Mouse (Mus musculus) lung, embryonic 14.5 days (tissue): ENCODE results near the gene Aqp2. TPM values are rescaled to one million over a fixed set of nuclear protein-coding genes. Genes with fewer than 3 reads are reported as not detected.

Experiments used
- ATAC-seq: fragments of 200-750 bp; cut with Nextera tagmentation; 2 replicates; pipeline ENCODE4 v1.8.0; 2017; ENCODE audit warnings: mild to moderate bottlenecking, moderate TSS enrichment, moderate library complexity; ENCODE audit not compliant: insufficient read depth
- DNase-seq: peaks from one replicate; pipeline ENCODE4 v3.0.0-alpha.2; 2015
- H3K27ac ChIP-seq: fragments of 300-500 bp; sonication (generic); 2 replicates; pipeline ENCODE4 v1.5.1; 2014; ENCODE audit warnings: low read depth, mild to moderate bottlenecking, moderate library complexity
- H3K27me3 ChIP-seq: fragments of 300-500 bp; sonication (generic); 2 replicates; pipeline ENCODE4 v1.6.1; 2014; ENCODE audit warnings: low read length, control low read depth; ENCODE audit not compliant: insufficient read depth
- H3K36me3 ChIP-seq: fragments of 300-500 bp; sonication (generic); 2 replicates; pipeline ENCODE4 v1.6.1; 2014; ENCODE audit warnings: control low read depth; ENCODE audit not compliant: insufficient read depth
- H3K4me1 ChIP-seq: fragments of 300-500 bp; sonication (generic); 2 replicates; pipeline ENCODE4 v1.6.1; 2014; ENCODE audit warnings: antibody characterized with exemption, control low read depth; ENCODE audit not compliant: insufficient read depth
- H3K4me2 ChIP-seq: fragments of 300-500 bp; sonication (generic); 2 replicates; pipeline ENCODE4 v1.6.1; 2014; ENCODE audit warnings: mild to moderate bottlenecking
- H3K4me3 ChIP-seq: fragments of 300-500 bp; sonication (generic); 2 replicates; pipeline ENCODE4 v1.5.1; 2014; ENCODE audit warnings: low read depth, low read length
- H3K9ac ChIP-seq: fragments of 300-500 bp; sonication (generic); 2 replicates; pipeline ENCODE4 v1.6.1; 2014
- H3K9me3 ChIP-seq: fragments of 300-500 bp; sonication (generic); 2 replicates; pipeline ENCODE4 v1.6.1; 2016; ENCODE audit warnings: low read depth, low read length, control low read depth
- CTCF ChIP-seq: IDR thresholded peaks from 2 replicates; pipeline ENCODE4 v1.5.1; 2016; ENCODE audit warnings: antibody characterized with exemption, low read depth
- WGBS: fragments of 180-500 bp; shearing (Covaris S2); extraction: QIAGEN DNeasy Blood & Tissue Kit; methylation state at CpG from one replicate; pipeline ENCODE4 v1.1.7; 2014; 5-methylcytosine and 5-hydroxymethylcytosine counted together
- polyA plus RNA-seq: library from polyadenylated mRNA; unstranded; fragments of >200 nt; fragmentation: Nextera tagmentation; extraction: Ambion mirVana; gene quantifications from 2 replicates; pipeline ENCODE4 v1.2.1, GENCODE M21; 2014

The Aqp2 gene
- polyA plus RNA-seq, 1 experiment from 2014 or later = not detected

DNA sequence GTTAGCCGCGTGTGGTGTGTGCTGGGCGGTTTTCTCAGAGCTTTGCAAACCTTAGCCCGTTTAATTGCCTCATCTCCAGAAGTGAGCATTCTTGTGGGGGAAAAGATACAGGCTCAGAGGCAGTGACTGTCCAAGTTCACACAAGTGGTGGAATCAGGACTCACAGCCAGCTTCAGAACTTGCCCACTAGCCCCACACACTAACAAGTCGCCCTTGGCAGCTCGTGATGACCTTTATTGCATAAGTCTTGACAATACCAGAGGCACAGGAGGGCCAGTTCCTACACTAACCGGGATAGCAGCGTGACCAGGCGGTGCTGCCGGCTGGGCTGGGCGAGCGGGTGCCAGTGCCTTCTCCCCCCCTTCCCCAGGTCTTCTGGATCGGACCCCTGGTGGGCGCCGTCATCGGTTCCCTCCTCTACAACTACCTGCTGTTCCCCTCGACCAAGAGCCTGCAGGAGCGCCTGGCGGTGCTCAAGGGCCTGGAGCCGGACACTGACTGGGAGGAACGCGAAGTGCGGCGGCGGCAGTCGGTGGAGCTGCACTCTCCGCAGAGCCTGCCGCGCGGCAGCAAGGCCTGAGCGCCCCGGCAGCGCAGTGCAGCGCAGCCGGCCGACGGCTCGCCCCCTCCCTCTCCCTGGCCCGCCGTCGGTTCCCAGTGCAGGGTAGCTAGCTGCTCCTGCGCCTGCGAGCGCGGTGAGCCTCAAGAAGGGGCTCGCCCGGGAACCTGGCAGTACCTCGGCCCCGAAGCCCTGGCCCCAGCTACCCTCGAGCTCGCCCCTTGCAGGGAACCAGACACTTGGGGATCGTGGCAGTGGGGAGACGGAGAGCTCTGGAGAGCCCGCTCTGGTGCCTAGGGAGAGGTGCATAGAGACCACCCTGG lies 4.8 kb downstream of the Aqp2 start:
- peak overlapping the region; percentile 58 for H3K4me2 ChIP-seq
- H3K27ac ChIP-seq = no peak overlapping the region

DNA sequence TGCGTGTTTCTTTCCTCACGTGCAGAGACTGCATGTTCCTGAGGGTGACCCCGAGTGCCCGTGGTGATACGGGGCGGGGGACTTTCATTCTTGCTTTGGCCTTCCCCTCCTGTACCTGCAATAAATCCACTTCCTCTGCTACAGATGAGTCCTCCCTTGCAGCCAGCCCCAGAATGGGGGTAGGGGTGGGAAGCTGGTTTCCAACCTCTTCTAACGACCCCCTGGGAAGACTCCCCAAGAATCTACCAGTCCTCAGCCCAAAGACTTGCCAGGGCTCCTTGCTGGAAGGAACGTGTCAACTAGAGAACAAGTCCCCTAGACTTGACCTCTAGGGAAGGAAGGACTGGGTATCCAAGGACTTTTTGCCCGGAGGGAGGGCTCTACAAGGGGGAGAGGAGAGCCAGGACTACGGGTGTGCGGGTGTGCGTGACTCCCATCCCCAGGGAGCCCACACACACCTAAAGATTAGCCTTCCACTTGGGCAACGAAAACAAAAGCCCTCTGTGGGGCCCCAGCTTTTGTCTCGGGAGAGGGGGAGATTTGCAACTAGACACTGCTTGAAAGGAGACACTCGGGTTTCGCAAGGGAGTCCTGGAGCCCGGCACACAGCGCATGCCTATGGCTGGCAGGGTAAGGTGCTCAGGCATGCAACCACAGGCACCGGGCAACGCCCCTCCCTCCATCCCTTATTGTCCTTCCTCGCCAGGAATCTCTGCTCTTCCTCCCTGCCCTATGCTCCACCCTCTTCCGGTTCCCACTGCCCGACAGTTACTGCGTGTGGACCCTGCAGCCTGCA lies 5.8 kb downstream of the Aqp2 start:
- peaks cover 93% of the 10 kb centered on the region for H3K27me3 ChIP-seq
- DNase-seq = peak; percentile 56
- WGBS = 2% methylated on average over 24 of the region's 24 CpGs
- no peak overlapping the region for H3K27ac ChIP-seq
- H3K9ac ChIP-seq = no peak overlapping the region
- no peaks in the 10 kb centered on the region for H3K36me3 ChIP-seq
- H3K4me3 ChIP-seq = peak overlapping the region; percentile 29; the same call in 1 of the 2 replicates
- no peaks in the 10 kb centered on the region for H3K9me3 ChIP-seq
- TF ChIP-seq CTCF = no peak
- H3K4me2 ChIP-seq = peak overlapping the region; percentile 58
- peaks cover 3% of the 10 kb centered on the region; the same call in 1 of the 2 replicates for H3K4me1 ChIP-seq
- peak; percentile 52; the same call in 1 of the 2 replicates for ATAC-seq

More for the DNA sequence above, 4.8 kb downstream of the Aqp2 start:
- 0 out of 2 replicates have a peak, but pooled peaks cover 3% of the 10 kb centered on the region for H3K4me1 ChIP-seq
- peaks cover 84% of the 10 kb centered on the region for H3K27me3 ChIP-seq
- H3K36me3 ChIP-seq = no peaks in the 10 kb centered on the region
- no peak for TF ChIP-seq CTCF
- peak overlapping the region; percentile 29 for H3K4me3 ChIP-seq
- no peaks in the 10 kb centered on the region for H3K9me3 ChIP-seq
- DNase-seq = peak; percentile 75
- peak overlapping the region; percentile 24; the same call in 1 of the 2 replicates for H3K9ac ChIP-seq
- WGBS = 3% methylated on average over 51 of the region's 54 CpGs
- 0 out of 2 replicates have a peak, but pooled peaks have one; percentile 29 for ATAC-seq

DNA sequence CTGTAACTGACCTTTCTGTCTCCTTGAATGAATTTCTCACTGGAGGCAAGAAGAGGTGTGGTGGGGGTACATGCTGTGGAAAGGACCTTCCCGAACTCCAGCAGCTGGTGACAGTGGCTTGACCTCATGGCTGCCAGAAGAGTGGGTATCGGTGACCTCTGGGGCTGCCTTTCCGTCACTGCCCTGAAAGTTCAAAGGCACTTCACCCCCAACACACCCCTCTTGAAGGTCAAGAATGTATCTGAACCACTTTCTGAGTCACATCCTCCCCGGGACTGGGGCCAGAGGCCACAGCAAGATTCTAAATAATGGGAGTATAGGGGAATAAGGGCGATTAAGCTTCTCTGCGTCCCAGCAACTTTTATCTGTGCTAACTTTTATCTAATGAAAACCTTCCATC lies 6.9 kb downstream of the Aqp2 start:
- Histone ChIP-seq H3K4me3 (no peak overlapping the region), H3K36me3 (no peaks in the 10 kb centered on the region), H3K9me3 (no peaks in the 10 kb centered on the region), H3K4me1 (peaks cover 3% of the 10 kb centered on the region; the same call in 1 of the 2 replicates), H3K9ac (no peak overlapping the region), H3K27ac (no peak overlapping the region), H3K27me3 (peaks cover 93% of the 10 kb centered on the region), H3K4me2 (no peak overlapping the region)
- DNase-seq = no peak
- TF ChIP-seq CTCF = no peak
- WGBS = 45% methylated on average over 6 of the region's 6 CpGs
- no peak for ATAC-seq

DNA sequence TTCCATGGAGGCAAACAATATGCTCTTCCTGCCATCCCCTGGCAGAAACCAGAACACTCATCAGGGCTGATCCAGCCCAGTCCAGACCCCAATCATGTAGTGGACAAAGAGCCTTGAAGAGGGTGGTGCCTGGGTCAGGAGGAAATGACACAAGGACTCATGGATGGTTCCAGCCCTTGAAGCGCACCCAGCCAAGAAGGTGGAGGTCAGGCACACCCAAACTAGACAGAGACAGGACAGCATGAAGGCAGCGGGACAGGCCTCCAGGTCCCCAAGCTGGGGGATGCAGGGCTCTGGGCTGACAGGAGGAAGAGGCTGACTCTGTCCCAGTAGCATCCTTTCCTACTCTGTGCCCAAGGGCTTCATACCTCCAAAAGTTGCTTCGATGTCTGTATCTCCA lies 7.7 kb downstream of the Aqp2 start:
- Histone ChIP-seq H3K4me3 (no peak overlapping the region), H3K27ac (no peak overlapping the region), H3K9me3 (no peaks in the 10 kb centered on the region), H3K9ac (no peak overlapping the region), H3K27me3 (peaks cover 92% of the 10 kb centered on the region), H3K4me1 (peaks cover 3% of the 10 kb centered on the region; the same call in 1 of the 2 replicates), H3K4me2 (no peak overlapping the region), H3K36me3 (no peaks in the 10 kb centered on the region)
- ATAC-seq (no peak), DNase-seq (no peak)
- no peak for TF ChIP-seq CTCF
- WGBS = 89% methylated on average over 3 of the region's 3 CpGs

DNA sequence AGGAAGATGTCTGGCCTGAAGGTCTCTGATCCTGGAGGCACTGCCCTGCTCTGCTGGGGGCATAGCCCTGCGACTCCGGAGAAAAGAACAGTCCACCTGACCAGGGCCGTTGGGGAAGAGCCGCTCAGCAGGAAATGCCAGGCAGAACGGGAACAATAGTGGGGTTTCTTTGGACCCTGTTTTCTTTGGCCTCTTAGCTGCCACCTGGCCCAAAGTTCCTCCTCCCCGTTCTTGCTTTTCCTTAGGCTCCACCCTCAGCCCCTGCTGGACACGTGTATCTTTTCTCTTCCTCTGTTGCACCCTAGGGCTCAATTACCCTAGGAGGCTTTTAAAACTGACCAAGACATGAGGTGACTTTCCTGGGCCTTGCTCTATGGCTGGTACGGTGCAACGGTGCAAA lies 10.4 kb downstream of the Aqp2 start:
- no peaks in the 10 kb centered on the region for H3K36me3 ChIP-seq
- H3K9me3 ChIP-seq = no peaks in the 10 kb centered on the region
- TF ChIP-seq CTCF = no peak
- DNase-seq (no peak), ATAC-seq (no peak)
- 4% methylated on average over 9 of the region's 9 CpGs for WGBS
- H3K4me2 ChIP-seq = no peak overlapping the region
- no peaks in the 10 kb centered on the region; the same call in 1 of the 2 replicates for H3K4me1 ChIP-seq
- peaks cover 94% of the 10 kb centered on the region for H3K27me3 ChIP-seq
- H3K9ac ChIP-seq = no peak overlapping the region
- no peak overlapping the region for H3K4me3 ChIP-seq
- no peak overlapping the region for H3K27ac ChIP-seq

DNA sequence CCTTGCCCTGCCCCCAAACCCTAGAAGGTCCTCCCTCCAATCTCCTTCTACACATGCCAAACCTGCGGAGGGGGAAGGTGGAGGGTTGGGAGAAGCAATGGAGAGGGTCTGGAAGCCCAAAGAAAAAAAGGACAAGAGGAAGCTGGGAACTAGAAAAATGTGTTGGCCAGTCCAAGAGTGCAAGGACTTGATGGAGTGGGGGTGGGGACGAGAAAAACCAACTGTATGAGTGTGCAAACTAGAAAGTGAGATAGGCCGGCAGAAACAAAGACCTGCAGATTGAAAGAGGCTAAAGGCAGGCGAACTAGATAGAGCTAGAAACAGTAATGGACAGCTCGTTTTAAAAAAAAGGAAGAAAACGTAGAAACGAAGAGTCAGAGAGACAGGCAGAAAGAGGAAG lies 10.8 kb downstream of the Aqp2 start:
- no peak for TF ChIP-seq CTCF
- Histone ChIP-seq H3K9ac (no peak overlapping the region), H3K4me3 (no peak overlapping the region), H3K4me2 (no peak overlapping the region), H3K4me1 (no peaks in the 10 kb centered on the region; the same call in 1 of the 2 replicates), H3K27me3 (peaks cover 93% of the 10 kb centered on the region), H3K27ac (no peak overlapping the region), H3K36me3 (no peaks in the 10 kb centered on the region), H3K9me3 (no peaks in the 10 kb centered on the region)
- DNase-seq = no peak
- no peak for ATAC-seq
- WGBS = 11% methylated on average over 7 of the region's 7 CpGs
